Mouse (Mus musculus) lung, embryonic 16.5 days (tissue): ENCODE data around the gene Sri. TPM values are rescaled to one million over a fixed set of nuclear protein-coding genes. Genes with fewer than 3 reads are reported as not detected.
"Not testable (repeated sequence)": the region's sequence is repeated elsewhere in the genome, so short reads cannot be mapped to it uniquely, and the experiment has no call there.

ENCODE experiments used
- ATAC-seq: fragments of 200-750 bp; cut with Nextera tagmentation; 2 replicates; pipeline ENCODE4 v1.8.0; 2017; ENCODE audit warnings: low read depth, mild to moderate bottlenecking, moderate library complexity
- H3K27ac ChIP-seq: fragments of 300-500 bp; sonication (generic); 2 replicates; pipeline ENCODE4 v1.5.1; 2014; ENCODE audit warnings: mild to moderate bottlenecking, control low read depth, low read length
- H3K27me3 ChIP-seq: fragments of 300-500 bp; sonication (generic); 2 replicates; pipeline ENCODE4 v1.6.1; 2014; ENCODE audit warnings: low read depth, low read length, mixed read lengths; ENCODE audit not compliant: control insufficient read depth, insufficient read depth
- H3K36me3 ChIP-seq: fragments of 300-500 bp; sonication (generic); 2 replicates; pipeline ENCODE4 v1.6.1; 2014; ENCODE audit warnings: low read length; ENCODE audit not compliant: control insufficient read depth, insufficient read depth
- H3K4me1 ChIP-seq: fragments of 300-500 bp; sonication (generic); replicated peaks from 2 replicates; pipeline ENCODE4 v1.6.1; 2014; ENCODE audit warnings: low read length, mixed read lengths; ENCODE audit not compliant: control insufficient read depth, insufficient read depth
- H3K4me2 ChIP-seq: fragments of 300-500 bp; sonication (generic); 2 replicates; pipeline ENCODE4 v1.6.1; 2014; ENCODE audit warnings: low read depth, low read length, control low read depth
- H3K4me3 ChIP-seq: fragments of 300-500 bp; sonication (generic); 2 replicates; pipeline ENCODE4 v1.5.1; 2014; ENCODE audit warnings: mild to moderate bottlenecking, low read length, control low read depth
- H3K9ac ChIP-seq: fragments of 300-500 bp; sonication (generic); 2 replicates; pipeline ENCODE4 v1.6.1; 2014; ENCODE audit warnings: low read length, control low read depth
- H3K9me3 ChIP-seq: fragments of 300-500 bp; sonication (generic); 2 replicates; pipeline ENCODE4 v1.6.1; 2016; ENCODE audit warnings: low read length; ENCODE audit not compliant: control insufficient read depth
- WGBS: fragments of 180-500 bp; shearing (Covaris S2); extraction: QIAGEN DNeasy Blood & Tissue Kit; methylation state at CpG from one replicate; pipeline ENCODE4 v1.1.7; 2014; 5-methylcytosine and 5-hydroxymethylcytosine counted together
- polyA plus RNA-seq: library from polyadenylated mRNA; unstranded; fragments of >200 nt; fragmentation: Nextera tagmentation; extraction: Ambion mirVana; gene quantifications from 2 replicates; pipeline ENCODE4 v1.2.1, GENCODE M21; 2015

The Sri gene
- 305 and 328 TPM in 2 replicates for polyA plus RNA-seq

DNA sequence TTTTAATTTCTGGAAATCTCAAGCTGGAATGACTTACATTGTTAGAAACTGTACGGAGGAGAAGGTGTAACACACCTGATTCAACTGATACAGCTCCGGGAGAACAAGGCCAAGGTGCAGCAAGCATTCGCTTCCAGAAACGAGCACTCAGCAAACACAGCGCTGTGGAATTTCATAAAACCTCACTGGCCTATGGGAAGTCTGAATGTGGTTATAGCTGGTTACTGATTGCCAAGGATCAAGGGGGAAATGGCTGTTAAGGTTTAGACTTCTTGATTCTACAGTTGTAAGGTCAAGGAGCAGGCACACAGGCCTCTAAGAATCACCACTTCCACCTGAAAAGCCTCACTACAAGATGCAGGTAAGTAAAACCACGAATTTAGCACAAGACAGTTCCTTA is at the start of gene Sri:
Gene Sri (plus strand): TSS at position 224 of the 400 bp plus-strand sequence.
- no peaks in the 10 kb centered on the region for H3K27me3 ChIP-seq
- WGBS, result 35% methylated on average over 6 of the region's 6 CpGs
- no peak within 1 kb of the TSS for H3K27ac ChIP-seq
- no peaks in the 10 kb centered on the region for H3K36me3 ChIP-seq
- H3K4me3 ChIP-seq, result no peak within 1 kb of the TSS
- ATAC-seq, result peak; percentile 84
- H3K9ac ChIP-seq, result no peak within 1 kb of the TSS
- H3K9me3 ChIP-seq, result no peaks in the 10 kb centered on the region
- no peaks in the 10 kb centered on the region for H3K4me1 ChIP-seq
- H3K4me2 ChIP-seq, result no peak within 1 kb of the TSS

DNA sequence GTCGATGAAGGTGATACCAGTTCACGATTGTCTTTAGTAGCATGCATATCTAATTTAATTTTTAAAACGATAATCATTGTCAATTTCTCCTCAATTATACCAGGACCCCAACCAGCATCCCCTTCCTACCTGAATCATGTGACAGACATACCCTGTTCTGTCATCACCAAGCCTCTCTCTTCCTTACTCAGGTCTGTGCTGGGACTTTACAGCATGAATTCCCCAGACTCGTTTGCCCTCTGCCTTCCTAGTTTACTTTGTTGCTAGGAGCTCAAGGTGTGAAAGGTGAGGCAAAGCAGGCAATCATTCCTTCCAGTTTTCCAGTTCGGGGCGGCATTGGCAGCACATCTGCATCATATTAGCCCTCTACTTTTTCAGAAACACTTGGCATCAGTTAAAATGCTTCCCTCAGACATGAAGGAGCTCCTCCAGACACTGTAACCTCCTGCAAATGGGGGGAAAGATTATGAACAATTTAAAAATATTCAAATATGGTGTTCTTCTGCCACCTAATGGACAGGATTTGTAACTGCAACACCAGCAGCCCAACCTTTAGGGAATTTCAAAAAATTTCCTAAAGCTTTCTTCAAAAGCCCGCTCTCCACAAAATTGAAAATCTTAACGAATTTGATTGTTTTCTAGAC is 49.4 kb upstream of the Sri start:
- Histone ChIP-seq H3K27ac (no peak overlapping the region), H3K4me2 (no peak overlapping the region), H3K4me3 (no peak overlapping the region), H3K27me3 (no peaks in the 10 kb centered on the region), H3K9me3 (no peaks in the 10 kb centered on the region), H3K9ac (no peak overlapping the region), H3K4me1 (no peaks in the 10 kb centered on the region), H3K36me3 (no peaks in the 10 kb centered on the region)
- ATAC-seq, result no peak
- WGBS, result 42% methylated on average over 8 of the region's 8 CpGs

GRCm38 (mm10) chr5:7997086-7997485 is 48.8 kb upstream of the Sri start:
- WGBS, result 81% methylated on average over 2 of the region's 2 CpGs
- Histone ChIP-seq H3K4me2 (no peak overlapping the region), H3K27me3 (no peaks in the 10 kb centered on the region), H3K4me1 (no peaks in the 10 kb centered on the region), H3K36me3 (no peaks in the 10 kb centered on the region), H3K27ac (no peak overlapping the region), H3K4me3 (no peak overlapping the region), H3K9ac (no peak overlapping the region), H3K9me3 (no peaks in the 10 kb centered on the region)
- ATAC-seq, result no peak

DNA sequence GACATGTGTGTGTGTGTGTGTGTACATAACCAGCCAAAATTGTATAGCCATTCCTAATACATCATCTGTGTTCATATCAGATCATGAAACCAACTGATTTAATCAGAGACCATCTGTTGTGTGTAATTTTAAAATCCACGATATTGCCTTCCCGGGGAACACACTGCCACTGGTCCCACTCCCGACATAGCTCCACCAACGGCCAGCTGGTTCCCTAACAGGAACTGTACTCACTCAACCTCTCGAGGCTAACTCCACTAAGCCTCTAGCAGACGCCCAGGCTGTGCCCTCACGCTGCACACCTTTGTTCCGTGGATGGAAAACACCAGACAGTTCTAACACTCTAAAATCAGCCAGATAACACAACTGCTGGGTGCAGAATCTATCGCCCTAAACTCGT is 45.4 kb upstream of the Sri start:
- H3K4me1 ChIP-seq, result no peaks in the 10 kb centered on the region
- H3K36me3 ChIP-seq, result no peaks in the 10 kb centered on the region
- 73% methylated on average over 10 of the region's 10 CpGs for WGBS
- H3K27me3 ChIP-seq, result no peaks in the 10 kb centered on the region
- no peak for ATAC-seq
- no peak overlapping the region for H3K27ac ChIP-seq
- no peak overlapping the region for H3K4me2 ChIP-seq
- no peaks in the 10 kb centered on the region for H3K9me3 ChIP-seq
- H3K9ac ChIP-seq, result no peak overlapping the region
- no peak overlapping the region for H3K4me3 ChIP-seq

GRCm38 (mm10) chr5:8002827-8003226 is 43.1 kb upstream of the Sri start:
- Histone ChIP-seq H3K9me3 (no peaks in the 10 kb centered on the region), H3K4me1 (no peaks in the 10 kb centered on the region), H3K9ac (no peak overlapping the region), H3K27ac (no peak overlapping the region), H3K4me2 (no peak overlapping the region), H3K4me3 (no peak overlapping the region), H3K27me3 (no peaks in the 10 kb centered on the region), H3K36me3 (no peaks in the 10 kb centered on the region)
- ATAC-seq, result peak; percentile 67; the same call in 1 of the 2 replicates

- no peak for ATAC-seq
- no peak overlapping the region for H3K4me3 ChIP-seq
- H3K27ac ChIP-seq, result no peak overlapping the region
Observed at GRCm38 (mm10) chr5:8013276-8013675, 32.6 kb upstream of the Sri start.

GRCm38 (mm10) chr5:8034596-8034995 is 11.3 kb upstream of the Sri start:
- WGBS, result 82% methylated on average over 6 of the region's 6 CpGs

More at GRCm38 (mm10) chr5:8013276-8013675, 32.6 kb upstream of the Sri start:
- H3K9ac ChIP-seq, result no peak overlapping the region
- no peaks in the 10 kb centered on the region for H3K36me3 ChIP-seq
- H3K9me3 ChIP-seq, result peaks cover 13% of the 10 kb centered on the region
- no peak overlapping the region for H3K4me2 ChIP-seq
- no peaks in the 10 kb centered on the region for H3K27me3 ChIP-seq
- no peaks in the 10 kb centered on the region for H3K4me1 ChIP-seq
- 58% methylated on average over 3 of the region's 3 CpGs for WGBS

DNA sequence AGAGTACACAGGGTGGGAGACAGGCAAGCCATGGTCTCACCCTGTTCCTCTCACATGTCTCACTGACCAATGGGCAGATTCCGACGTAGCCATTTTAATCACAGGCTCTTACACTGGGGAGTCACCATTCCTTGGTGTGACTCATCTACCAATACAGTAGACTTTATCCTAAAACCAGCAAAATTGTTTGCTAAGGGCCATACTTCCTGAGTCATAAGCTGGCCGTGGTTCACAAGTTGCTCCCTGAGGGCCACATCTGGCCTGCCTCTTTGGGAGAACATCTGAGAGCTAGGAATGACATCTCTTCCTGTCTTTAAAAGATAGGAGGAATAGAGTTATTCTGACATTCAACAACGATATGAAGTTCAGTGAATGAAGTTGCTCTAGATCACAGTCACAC is 7.9 kb downstream of the Sri start:
- Histone ChIP-seq H3K9ac (no peak overlapping the region), H3K4me1 (peaks cover 13% of the 10 kb centered on the region; the same call in 1 of the 2 replicates), H3K27me3 (no peaks in the 10 kb centered on the region), H3K4me3 (no peak overlapping the region), H3K36me3 (no peaks in the 10 kb centered on the region), H3K4me2 (no peak overlapping the region), H3K9me3 (no peaks in the 10 kb centered on the region), H3K27ac (no peak overlapping the region)
- ATAC-seq, result no peak
- WGBS, result 84% methylated on average over 4 of the region's 4 CpGs

More at GRCm38 (mm10) chr5:8034596-8034995, 11.3 kb upstream of the Sri start:
- not testable (repeated sequence) for H3K9me3 ChIP-seq, H3K4me1 ChIP-seq, H3K27ac ChIP-seq, H3K4me3 ChIP-seq, H3K36me3 ChIP-seq, H3K4me2 ChIP-seq, H3K27me3 ChIP-seq, ATAC-seq, H3K9ac ChIP-seq

GRCm38 (mm10) chr5:8055721-8056129 is 9.8 kb downstream of the Sri start:
- whole genome bisulfite sequencing, result 15% methylated on average over 8 of the region's 8 CpGs
- peak overlapping the region; percentile 94 for H3K27ac ChIP-seq
- H3K36me3 ChIP-seq, result peaks cover 3% of the 10 kb centered on the region
- H3K27me3 ChIP-seq, result no peaks in the 10 kb centered on the region
- H3K4me3 ChIP-seq, result peak overlapping the region; percentile 85
- peak overlapping the region; percentile 92 for H3K9ac ChIP-seq
- H3K9me3 ChIP-seq, result no peaks in the 10 kb centered on the region
- peak overlapping the region; percentile 74 for H3K4me2 ChIP-seq
- ATAC-seq, result peak; percentile 46
- H3K4me1 ChIP-seq, result peaks cover 13% of the 10 kb centered on the region; the same call in 1 of the 2 replicates
